Mouse (Mus musculus) E14TG2a.4 (cell line): ENCODE results near the gene Ptgr2.
A peak's percentile ranks its signal among the peaks of the same experiment; 100 is the strongest.

Experiments
- H3K27me3 ChIP-seq: 2 replicates; pipeline ENCODE4 v1.6.1; 2014; ENCODE audit warnings: low read length, control low read depth; ENCODE audit not compliant: insufficient read depth
- H3K36me3 ChIP-seq: 2 replicates; pipeline ENCODE4 v1.6.1; 2014; ENCODE audit warnings: low read length, control low read depth; ENCODE audit not compliant: insufficient read depth
- H3K4me1 ChIP-seq: replicated peaks from 2 replicates; pipeline ENCODE4 v1.6.1; 2014; ENCODE audit warnings: low read depth, low read length, control low read depth
- H3K4me3 ChIP-seq: replicated peaks from 2 replicates; pipeline ENCODE4 v1.5.1; 2014; ENCODE audit warnings: mild to moderate bottlenecking, low read length
- H3K9me3 ChIP-seq: 2 replicates; pipeline ENCODE4 v1.6.1; 2014; ENCODE audit warnings: low read length, control low read depth
- CTCF ChIP-seq: conservative IDR thresholded peaks from 2 replicates; pipeline ENCODE4 v1.5.1; 2014; ENCODE audit warnings: low read length
- NANOG ChIP-seq: IDR thresholded peaks from 2 replicates; pipeline ENCODE4 v1.6.1; 2014; ENCODE audit warnings: borderline replicate concordance, low read length, mixed read lengths
- POU5F1 ChIP-seq: IDR thresholded peaks from 2 replicates; pipeline ENCODE4 v1.6.1; 2014; ENCODE audit warnings: low read length, borderline replicate concordance

The Ptgr2 gene

GRCm38 (mm10) chr12:84284391-84284790, 641 bp upstream of the Ptgr2 start:
- Histone ChIP-seq H3K36me3 (no peaks in the 10 kb centered on the region), H3K27me3 (peaks cover 4% of the 10 kb centered on the region; the same call in 1 of the 2 replicates), H3K9me3 (no peaks in the 10 kb centered on the region; the same call in 1 of the 2 replicates), H3K4me3 (peak overlapping the region; percentile 87), H3K4me1 (peaks cover 17% of the 10 kb centered on the region)
- TF ChIP-seq NANOG (no peak), POU5F1 (no peak), CTCF (no peak)

GRCm38 (mm10) chr12:84285593-84285968, 549 bp downstream of the Ptgr2 start:
- Histone ChIP-seq H3K4me3 (peak overlapping the region; percentile 87), H3K27me3 (peaks cover 4% of the 10 kb centered on the region; the same call in 1 of the 2 replicates), H3K36me3 (no peaks in the 10 kb centered on the region), H3K4me1 (peaks cover 17% of the 10 kb centered on the region), H3K9me3 (no peaks in the 10 kb centered on the region; the same call in 1 of the 2 replicates)
- TF ChIP-seq CTCF = no peak
- TF ChIP-seq NANOG = no peak
- TF ChIP-seq POU5F1 = no peak

GRCm38 (mm10) chr12:84288461-84288860, 3.4 kb downstream of the Ptgr2 start:
- peaks cover 18% of the 10 kb centered on the region for H3K4me1 ChIP-seq
- H3K4me3 ChIP-seq = no peak overlapping the region
- TF ChIP-seq NANOG (no peak), CTCF (peak; percentile 95)
- no peaks in the 10 kb centered on the region for H3K9me3 ChIP-seq
- no peaks in the 10 kb centered on the region for H3K27me3 ChIP-seq
- H3K36me3 ChIP-seq = no peaks in the 10 kb centered on the region; the same call in 1 of the 2 replicates

GRCm38 (mm10) chr12:84297851-84298250, 12.8 kb downstream of the Ptgr2 start:
- H3K36me3 ChIP-seq = peaks cover 45% of the 10 kb centered on the region
- no peaks in the 10 kb centered on the region for H3K27me3 ChIP-seq
- H3K4me1 ChIP-seq = 0 out of 2 replicates have a peak, but pooled peaks cover 5% of the 10 kb centered on the region
- TF ChIP-seq CTCF = no peak
- no peak for TF ChIP-seq POU5F1
- TF ChIP-seq NANOG = no peak
- H3K9me3 ChIP-seq = no peaks in the 10 kb centered on the region
- no peak overlapping the region for H3K4me3 ChIP-seq

GRCm38 (mm10) chr12:84299265-84299664, 14.2 kb downstream of the Ptgr2 start:
- no peak overlapping the region for H3K4me3 ChIP-seq
- H3K9me3 ChIP-seq = no peaks in the 10 kb centered on the region
- TF ChIP-seq CTCF = no peak
- no peak for TF ChIP-seq POU5F1
- TF ChIP-seq NANOG = no peak
- peaks cover 44% of the 10 kb centered on the region for H3K36me3 ChIP-seq
- H3K4me1 ChIP-seq = no peaks in the 10 kb centered on the region
- no peaks in the 10 kb centered on the region for H3K27me3 ChIP-seq

GRCm38 (mm10) chr12:84304101-84304500, 19.1 kb downstream of the Ptgr2 start:
- Histone ChIP-seq H3K9me3 (no peaks in the 10 kb centered on the region), H3K4me1 (0 out of 2 replicates have a peak, but pooled peaks cover 2% of the 10 kb centered on the region), H3K27me3 (no peaks in the 10 kb centered on the region), H3K36me3 (peaks cover 27% of the 10 kb centered on the region), H3K4me3 (no peak overlapping the region)
- TF ChIP-seq POU5F1 (no peak), CTCF (no peak), NANOG (no peak)

GRCm38 (mm10) chr12:84304554-84304953, 19.5 kb downstream of the Ptgr2 start:
- Histone ChIP-seq H3K4me1 (0 out of 2 replicates have a peak, but pooled peaks cover 2% of the 10 kb centered on the region), H3K4me3 (no peak overlapping the region), H3K9me3 (no peaks in the 10 kb centered on the region), H3K36me3 (peaks cover 27% of the 10 kb centered on the region), H3K27me3 (no peaks in the 10 kb centered on the region)
- TF ChIP-seq CTCF (no peak), POU5F1 (no peak), NANOG (no peak)

- Histone ChIP-seq H3K36me3 (peaks cover 6% of the 10 kb centered on the region; the same call in 1 of the 2 replicates), H3K27me3 (no peaks in the 10 kb centered on the region), H3K9me3 (no peaks in the 10 kb centered on the region), H3K4me3 (no peak overlapping the region), H3K4me1 (peaks cover 20% of the 10 kb centered on the region)
- TF ChIP-seq NANOG (no peak), POU5F1 (no peak), CTCF (no peak)
These were observed 26.3 kb downstream of the Ptgr2 start for GRCm38 (mm10) chr12:84311306-84311705.

- Histone ChIP-seq H3K27me3 (no peaks in the 10 kb centered on the region), H3K4me3 (peak overlapping the region; percentile 98), H3K9me3 (no peaks in the 10 kb centered on the region), H3K36me3 (no peaks in the 10 kb centered on the region), H3K4me1 (peaks cover 26% of the 10 kb centered on the region)
- TF ChIP-seq POU5F1 = no peak
- TF ChIP-seq NANOG = no peak
- no peak for TF ChIP-seq CTCF
These were observed 31.0 kb downstream of the Ptgr2 start for GRCm38 (mm10) chr12:84316006-84316405.
